Mouse (Mus musculus): Measurements from ENCODE around the gene Gpx2. TPM values are rescaled to one million over a fixed set of nuclear protein-coding genes. Genes with fewer than 3 reads are reported as not detected.

Gpx2 gene
- polyA plus RNA-seq, 1 experiment from 2014 or later = not detected

DNA sequence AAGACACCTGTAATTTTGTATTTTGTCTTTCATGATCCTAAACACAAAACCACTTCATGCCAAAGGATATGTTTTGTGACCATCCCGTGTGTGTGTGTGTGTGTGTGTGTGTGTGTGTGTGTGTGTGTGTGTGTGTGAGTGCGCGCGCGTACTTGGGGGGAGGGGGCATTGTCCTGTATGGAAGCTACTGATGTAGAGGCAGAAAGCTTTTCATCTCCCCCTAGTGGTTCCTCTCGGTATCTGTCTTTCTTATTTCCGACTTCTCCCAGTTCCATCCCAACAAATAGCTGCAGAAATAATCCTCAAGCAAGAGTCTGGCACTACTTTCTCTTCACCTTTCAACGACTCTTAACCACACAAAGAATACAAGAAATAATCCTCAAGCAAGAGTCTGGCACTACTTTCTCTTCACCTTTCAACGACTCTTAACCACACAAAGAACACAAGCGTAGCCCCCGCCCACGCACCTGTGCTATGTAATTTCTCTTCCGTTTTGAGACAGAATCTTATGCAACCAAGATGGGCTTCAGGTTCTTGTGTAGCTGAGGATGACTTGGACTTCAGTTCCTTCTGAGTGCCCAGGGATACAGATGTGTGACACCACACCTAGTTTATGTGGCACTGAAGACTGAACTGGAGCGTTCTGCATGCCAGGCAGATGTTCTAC, 42.6 kb downstream of the Gpx2 start:
- H3K27ac ChIP-seq (ENCODE audit: poor library complexity, severe bottlenecking) = no peak overlapping the region
- H3K9me3 ChIP-seq (replicated peaks) = no peaks in the 10 kb centered on the region
- no peak overlapping the region for H3K9ac ChIP-seq
- H3K27me3 ChIP-seq (replicated peaks) = peaks cover 5% of the 10 kb centered on the region; the same call in 1 of the 2 replicates
- H3K4me1 ChIP-seq (replicated peaks) = no peaks in the 10 kb centered on the region
- no peaks in the 10 kb centered on the region for H3K36me3 ChIP-seq
- no peak overlapping the region for H3K4me3 ChIP-seq
- no peak for ATAC-seq (ENCODE audit: insufficient number of reproducible peaks, low FRiP score)
- 42% methylated on average over 14 of the region's 14 CpGs for WGBS
- no peak overlapping the region for H3K4me2 ChIP-seq

DNA sequence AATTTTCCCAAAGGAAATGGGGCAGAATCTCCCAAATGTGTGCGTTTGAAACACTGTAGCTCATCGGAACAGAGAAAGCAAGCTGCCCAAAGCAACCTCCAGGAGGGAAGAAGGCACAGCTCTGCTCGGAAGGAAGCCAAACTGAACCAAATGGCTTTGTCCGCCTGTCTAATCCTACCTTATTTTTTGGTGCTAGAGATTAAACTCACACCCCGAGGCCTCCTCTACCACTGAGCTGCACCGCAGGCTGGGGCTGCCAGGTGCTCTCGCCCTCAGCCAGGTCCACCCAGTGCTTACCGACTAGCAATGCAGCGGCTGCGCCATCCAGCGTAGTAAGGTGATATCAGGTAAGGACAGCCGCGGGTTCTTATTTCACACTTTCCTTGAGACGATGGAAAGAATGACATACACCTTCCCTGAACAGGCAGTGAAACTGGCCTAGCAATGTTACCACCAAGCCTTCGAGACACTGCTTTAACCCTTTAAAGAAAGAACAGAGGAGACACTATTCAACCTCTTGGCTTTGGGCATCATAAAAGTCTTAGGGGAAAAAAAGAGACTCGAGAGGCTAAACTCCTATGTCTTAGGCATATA, 44.4 kb downstream of the Gpx2 start:
- ATAC-seq (ENCODE audit: insufficient number of reproducible peaks, low FRiP score) = no peak
- Histone ChIP-seq H3K9me3 (replicated peaks) (no peaks in the 10 kb centered on the region), H3K27me3 (replicated peaks) (peaks cover 5% of the 10 kb centered on the region; the same call in 1 of the 2 replicates), H3K4me2 (no peak overlapping the region), H3K36me3 (no peaks in the 10 kb centered on the region), H3K27ac (ENCODE audit: poor library complexity, severe bottlenecking) (no peak overlapping the region), H3K4me1 (replicated peaks) (no peaks in the 10 kb centered on the region), H3K9ac (no peak overlapping the region), H3K4me3 (no peak overlapping the region)
- 73% methylated on average over 16 of the region's 16 CpGs for whole genome bisulfite sequencing

Other genes starting within 250 kb of the Gpx2 start
- 13.4 and 13.5 TPM in 2 replicates for gene Sptb, start 85.0 kb downstream of the Gpx2 start, polyA plus RNA-seq (2016; fragmentation: Nextera tagmentation; extraction: Ambion mirVana)
- 124 and 131 TPM in 2 replicates for gene Churc1, start 30.0 kb downstream of the Gpx2 start, polyA plus RNA-seq (2016; fragmentation: Nextera tagmentation; extraction: Ambion mirVana)
- gene Fntb, start 30.0 kb downstream of the Gpx2 start, polyA plus RNA-seq (2016; fragmentation: Nextera tagmentation; extraction: Ambion mirVana) = 30.9 and 31.7 TPM in 2 replicates
- gene Rab15, start 27.4 kb upstream of the Gpx2 start, polyA plus RNA-seq (2016; fragmentation: Nextera tagmentation; extraction: Ambion mirVana) = 2.9 and 3.6 TPM in 2 replicates
- 8.2 and 8.9 TPM in 2 replicates for gene Max, start 166.6 kb upstream of the Gpx2 start, polyA plus RNA-seq (2016; fragmentation: Nextera tagmentation; extraction: Ambion mirVana)